Mouse (Mus musculus): Measurements from ENCODE around the gene Ocrl.

- TF ChIP-seq GATA1 (IDR thresholded peaks at IDR 0.05; ENCODE audit: low read length) (no peak), TAL1 (IDR thresholded peaks at IDR 0.05; ENCODE audit: low read length) (no peak)
Observed at GRCm38 (mm10) chrX:47998412-47998811, 86.2 kb downstream of the Ocrl start.

Measured in erythroblast, embryonic 14.5 days (primary cell).